Mouse (Mus musculus): ENCODE results near the gene S100a10. TPM values are rescaled to one million over a fixed set of nuclear protein-coding genes. Genes with fewer than 3 reads are reported as not detected.

S100a10 gene
- 10 to 100 TPM; 70.5 to 93.9 TPM for total RNA-seq (2021)
- 41.9 and 47.3 TPM in 2 replicates for polyA plus RNA-seq (2012; rRNA removed)
- long read RNA-seq, transcript S100a10-201 (3 exons, 685 nt), result major isoform, 40 of 43 reads
- long read RNA-seq, partial matches to known transcripts, result 0 of 43 reads
- long read RNA-seq, other reads (novel, unspliced or antisense), result 3 of 43 reads

DNA sequence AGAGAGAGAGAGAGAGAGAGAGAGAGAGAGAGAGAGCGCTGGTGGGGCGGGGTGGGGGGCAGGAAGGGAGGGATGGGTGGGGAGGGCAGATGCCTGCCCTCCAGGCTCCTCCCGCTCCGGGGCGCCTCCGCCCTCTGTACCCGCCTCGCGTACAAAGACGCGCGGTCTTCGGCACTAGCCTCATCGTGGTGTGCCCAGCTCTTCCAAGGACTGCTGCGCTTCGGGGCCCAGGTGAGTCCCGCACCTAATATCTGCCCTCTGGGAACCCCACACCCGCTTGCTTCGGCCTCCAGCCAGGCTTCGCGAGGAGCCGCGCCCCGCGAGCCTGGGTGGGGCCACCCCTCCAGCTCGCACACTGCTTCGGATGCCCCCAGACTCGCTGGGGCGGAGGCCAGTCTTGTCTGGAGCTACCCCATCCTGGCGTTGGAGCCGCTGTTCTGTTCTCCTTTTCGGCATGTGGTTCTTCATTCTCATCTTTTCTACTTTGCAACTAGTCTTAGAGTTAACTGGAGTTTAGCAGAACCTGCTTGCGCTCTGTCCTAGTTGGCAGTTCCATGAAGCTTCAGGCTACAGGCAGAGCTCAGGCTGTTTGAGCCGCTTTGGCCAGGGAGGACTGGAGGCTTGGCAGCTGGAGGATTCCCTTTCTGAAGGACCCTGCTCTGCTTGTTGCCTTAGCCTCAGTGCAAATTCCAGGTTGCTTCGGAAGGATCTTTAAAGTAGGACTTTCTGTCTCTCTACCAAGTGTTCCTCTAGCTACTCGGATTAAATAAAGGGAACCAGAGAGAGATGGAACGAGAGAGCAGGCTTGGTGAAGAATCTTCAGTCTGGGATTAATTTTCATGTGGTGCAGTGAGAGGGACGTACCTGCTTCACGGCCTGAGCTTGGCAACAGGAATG lies at the start of gene S100a10:
Gene S100a10 (plus strand): TSS at position 100 of the 897 bp plus-strand sequence.
- Histone ChIP-seq H3K27ac (peak within 1 kb of the TSS; percentile 96), H3K4me3 (peak within 1 kb of the TSS; percentile 80), H3K36me3 (ENCODE audit: control insufficient read depth, insufficient read depth, low read length) (peaks cover 25% of the 10 kb centered on the region), H3K79me2 (replicated peaks; ENCODE audit: control insufficient read depth, insufficient read depth, low read length) (no peaks in the 10 kb centered on the region; the same call in 1 of the 2 replicates), H3K9ac (ENCODE audit: low read depth, low read length) (peak within 1 kb of the TSS; percentile 74), H3K27me3 (ENCODE audit: control insufficient read depth, insufficient read depth, low read length) (no peaks in the 10 kb centered on the region), H3K4me1 (ENCODE audit: control insufficient read depth, insufficient read depth, low read length) (peaks cover 21% of the 10 kb centered on the region)
- TF ChIP-seq CTCF (IDR thresholded peaks at IDR 0.05) (no peak), EP300 (IDR thresholded peaks at IDR 0.05; ENCODE audit: insufficient read depth, low read depth, low read length) (0 out of 2 replicates have a peak, but pooled peaks have one; percentile 17), POLR2A (IDR thresholded peaks at IDR 0.05; ENCODE audit: insufficient read depth, low read depth, low read length) (peak; percentile 87)
- peak; percentile 87 to 90 for DNase-seq
- 3% methylated on average over 36 of the region's 39 CpGs for WGBS
- intact Hi-C loops (cut with DNase I), result no loop called here

DNA sequence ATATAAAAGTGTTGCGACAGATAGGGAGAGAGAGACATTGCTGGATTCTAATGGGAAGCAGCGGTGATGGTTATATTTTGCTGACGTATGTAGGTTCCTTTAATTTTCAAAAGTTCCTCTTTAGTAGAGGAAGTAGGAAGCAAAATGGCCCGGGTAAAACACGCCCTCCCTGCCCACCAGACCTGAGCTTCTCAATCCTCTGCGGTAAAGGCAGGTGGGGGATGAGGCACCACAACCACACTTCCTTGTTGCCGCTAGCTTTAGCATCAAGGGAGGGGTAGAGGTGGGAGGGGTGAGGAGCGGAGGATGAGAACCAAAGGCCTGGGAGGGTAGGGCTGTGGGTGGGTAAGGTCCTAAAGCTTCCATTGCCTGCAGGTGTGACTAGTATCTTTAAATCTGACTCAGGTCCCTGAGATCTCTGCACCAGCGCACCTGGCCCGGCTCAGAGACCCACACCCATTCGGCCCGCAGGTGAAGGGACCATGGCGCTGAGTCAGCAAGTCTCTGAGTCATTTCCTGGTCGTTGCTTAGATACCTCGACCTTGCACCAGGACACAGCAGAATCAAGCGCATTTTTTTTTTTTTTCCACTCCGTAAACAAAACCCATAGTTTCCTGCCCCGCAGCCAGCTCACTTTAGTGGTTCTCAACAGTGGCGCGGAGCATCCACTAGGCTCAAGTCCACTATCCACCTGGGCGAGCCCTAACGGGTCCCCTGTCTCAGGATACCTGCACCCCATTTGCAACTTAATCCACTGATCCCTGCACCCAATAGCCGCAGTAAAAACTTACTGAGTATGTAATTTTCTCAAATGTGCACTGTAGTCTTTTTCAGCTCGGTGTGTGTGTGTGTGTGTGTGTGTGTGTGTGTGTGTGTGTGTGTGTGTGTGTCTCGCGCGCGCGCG lies 48.7 kb upstream of the S100a10 start:
- Histone ChIP-seq H3K27ac (no peak overlapping the region), H3K36me3 (ENCODE audit: control insufficient read depth, insufficient read depth, low read length) (no peaks in the 10 kb centered on the region), H3K27me3 (ENCODE audit: control insufficient read depth, insufficient read depth, low read length) (no peaks in the 10 kb centered on the region), H3K79me2 (replicated peaks; ENCODE audit: control insufficient read depth, insufficient read depth, low read length) (no peaks in the 10 kb centered on the region), H3K9ac (ENCODE audit: low read depth, low read length) (no peak overlapping the region), H3K4me1 (ENCODE audit: control insufficient read depth, insufficient read depth, low read length) (no peaks in the 10 kb centered on the region), H3K4me3 (no peak overlapping the region)
- peak; percentile 36 to 77 for DNase-seq
- TF ChIP-seq CTCF (IDR thresholded peaks at IDR 0.05), result no peak
- no peak for TF ChIP-seq POLR2A (IDR thresholded peaks at IDR 0.05; ENCODE audit: insufficient read depth, low read depth, low read length)
- no peak for TF ChIP-seq EP300 (IDR thresholded peaks at IDR 0.05; ENCODE audit: insufficient read depth, low read depth, low read length)
- intact Hi-C loops (cut with DNase I), result no loop called here
- 40% methylated on average over 30 of the region's 30 CpGs for WGBS

GRCm38 (mm10) chr3:93506881-93507325 lies 48.0 kb upstream of the S100a10 start:
- intact Hi-C loops (cut with DNase I), result no loop called here
- no peak overlapping the region for H3K4me3 ChIP-seq
- no peak for TF ChIP-seq CTCF (IDR thresholded peaks at IDR 0.05)
- no peak for TF ChIP-seq POLR2A (IDR thresholded peaks at IDR 0.05; ENCODE audit: insufficient read depth, low read depth, low read length)
- TF ChIP-seq EP300 (IDR thresholded peaks at IDR 0.05; ENCODE audit: insufficient read depth, low read depth, low read length), result no peak
- no peak overlapping the region for H3K27ac ChIP-seq
- H3K27me3 ChIP-seq (ENCODE audit: control insufficient read depth, insufficient read depth, low read length), result no peaks in the 10 kb centered on the region
- no peaks in the 10 kb centered on the region for H3K79me2 ChIP-seq (replicated peaks; ENCODE audit: control insufficient read depth, insufficient read depth, low read length)
- H3K9ac ChIP-seq (ENCODE audit: low read depth, low read length), result no peak overlapping the region
- H3K4me1 ChIP-seq (ENCODE audit: control insufficient read depth, insufficient read depth, low read length), result no peaks in the 10 kb centered on the region
- no peak for DNase-seq
- WGBS, result 74% methylated on average over 5 of the region's 5 CpGs
- H3K36me3 ChIP-seq (ENCODE audit: control insufficient read depth, insufficient read depth, low read length), result no peaks in the 10 kb centered on the region

DNA sequence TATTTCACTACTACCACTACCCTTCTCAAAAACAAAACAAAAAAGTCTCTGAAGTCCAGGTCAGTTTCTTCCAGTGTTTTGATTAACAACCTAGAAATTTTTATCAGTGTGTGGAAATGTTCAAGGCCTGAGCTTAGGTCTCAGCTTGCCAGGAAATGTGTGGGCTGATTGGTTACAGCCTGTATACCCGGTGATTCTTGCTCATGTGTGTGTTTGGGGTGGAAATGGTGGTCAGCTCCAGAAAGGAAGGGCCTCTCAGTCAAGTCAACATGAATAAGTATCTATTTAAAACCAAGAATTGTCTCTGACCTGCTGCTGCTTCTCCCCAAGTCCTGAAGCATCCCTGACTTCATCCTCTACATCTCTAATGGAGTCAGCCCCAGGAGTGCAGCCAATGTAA lies 45.6 kb upstream of the S100a10 start:
- TF ChIP-seq EP300 (IDR thresholded peaks at IDR 0.05; ENCODE audit: insufficient read depth, low read depth, low read length) (no peak), POLR2A (IDR thresholded peaks at IDR 0.05; ENCODE audit: insufficient read depth, low read depth, low read length) (no peak), CTCF (IDR thresholded peaks at IDR 0.05) (no peak)
- no peak overlapping the region for H3K9ac ChIP-seq (ENCODE audit: low read depth, low read length)
- H3K4me1 ChIP-seq (ENCODE audit: control insufficient read depth, insufficient read depth, low read length), result no peaks in the 10 kb centered on the region
- H3K27me3 ChIP-seq (ENCODE audit: control insufficient read depth, insufficient read depth, low read length), result no peaks in the 10 kb centered on the region
- H3K4me3 ChIP-seq, result no peak overlapping the region
- intact Hi-C loops (cut with DNase I), result no loop called here
- H3K79me2 ChIP-seq (replicated peaks; ENCODE audit: control insufficient read depth, insufficient read depth, low read length), result no peaks in the 10 kb centered on the region
- DNase-seq, result no peak
- 21% methylated on average over 1 of the region's 1 CpGs for WGBS
- no peak overlapping the region for H3K27ac ChIP-seq
- no peaks in the 10 kb centered on the region for H3K36me3 ChIP-seq (ENCODE audit: control insufficient read depth, insufficient read depth, low read length)

- 53% methylated on average over 1 of the region's 1 CpGs for WGBS
- Histone ChIP-seq H3K27me3 (ENCODE audit: control insufficient read depth, insufficient read depth, low read length) (no peaks in the 10 kb centered on the region), H3K27ac (no peak overlapping the region), H3K9ac (ENCODE audit: low read depth, low read length) (no peak overlapping the region), H3K79me2 (replicated peaks; ENCODE audit: control insufficient read depth, insufficient read depth, low read length) (no peaks in the 10 kb centered on the region), H3K4me3 (no peak overlapping the region), H3K4me1 (ENCODE audit: control insufficient read depth, insufficient read depth, low read length) (no peaks in the 10 kb centered on the region), H3K36me3 (ENCODE audit: control insufficient read depth, insufficient read depth, low read length) (no peaks in the 10 kb centered on the region)
- intact Hi-C loops (cut with DNase I), result no loop called here
- DNase-seq, result no peak
- TF ChIP-seq CTCF (IDR thresholded peaks at IDR 0.05) (no peak), POLR2A (IDR thresholded peaks at IDR 0.05; ENCODE audit: insufficient read depth, low read depth, low read length) (no peak), EP300 (IDR thresholded peaks at IDR 0.05; ENCODE audit: insufficient read depth, low read depth, low read length) (no peak)
Observed at GRCm38 (mm10) chr3:93511036-93511435, 43.8 kb upstream of the S100a10 start.

All from heart, adult 2 months (tissue).